Mouse (Mus musculus): ENCODE measurements around the gene Ly6g5c. TPM values are rescaled to one million over a fixed set of nuclear protein-coding genes. Genes with fewer than 3 reads are reported as not detected.

The Ly6g5c gene
- polyA plus RNA-seq, 1 experiment = not detected

DNA sequence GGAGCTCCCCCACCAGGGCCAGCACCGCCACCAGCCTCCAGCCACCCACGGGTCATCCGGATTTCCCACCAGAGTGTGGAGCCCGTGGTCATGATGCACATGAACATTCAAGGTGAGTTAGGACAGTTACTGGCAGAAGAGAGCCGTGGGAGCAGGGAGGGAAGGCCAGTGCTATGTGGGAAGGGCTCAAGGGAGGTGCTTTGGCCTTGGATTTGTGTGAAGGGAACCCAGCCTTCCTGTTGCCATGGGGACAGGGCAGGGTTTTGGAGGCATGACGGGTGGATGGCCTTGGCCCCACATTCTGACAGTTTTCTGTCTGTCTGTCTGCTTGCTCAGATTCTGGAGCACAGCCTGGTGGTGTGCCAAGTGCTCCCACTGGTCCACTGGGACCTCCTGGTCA, 33.9 kb downstream of the Ly6g5c start:
- Histone ChIP-seq H3K4me1 (ENCODE audit: control insufficient read depth, insufficient read depth, low read length) (no peaks in the 10 kb centered on the region), H3K27ac (ENCODE audit: insufficient read depth, low read depth, low read length) (no peak overlapping the region), H3K4me3 (ENCODE audit: insufficient read depth, low read depth, low read length) (no peak overlapping the region), H3K36me3 (ENCODE audit: control insufficient read depth, insufficient read depth, low read length) (peaks cover 19% of the 10 kb centered on the region), H3K27me3 (replicated peaks; ENCODE audit: control insufficient read depth, insufficient read depth, low read length) (no peaks in the 10 kb centered on the region)
- TF ChIP-seq POLR2A (IDR thresholded peaks at IDR 0.05; ENCODE audit: low read depth, low read length) (no peak), CTCF (conservative IDR thresholded peaks at IDR 0.05; ENCODE audit: insufficient read depth, insufficient read length, low read depth, low read length) (no peak)
- WGBS = 91% methylated on average over 6 of the region's 6 CpGs
- DNase-seq = no peak

- H3K4me1 ChIP-seq (ENCODE audit: control insufficient read depth, insufficient read depth, low read length) = no peaks in the 10 kb centered on the region
- TF ChIP-seq CTCF (conservative IDR thresholded peaks at IDR 0.05; ENCODE audit: insufficient read depth, insufficient read length, low read depth, low read length) = no peak
- no peak for TF ChIP-seq POLR2A (IDR thresholded peaks at IDR 0.05; ENCODE audit: low read depth, low read length)
- peaks cover 26% of the 10 kb centered on the region for H3K36me3 ChIP-seq (ENCODE audit: control insufficient read depth, insufficient read depth, low read length)
- DNase-seq = no peak
- WGBS = 74% methylated on average over 5 of the region's 5 CpGs
- no peaks in the 10 kb centered on the region for H3K27me3 ChIP-seq (replicated peaks; ENCODE audit: control insufficient read depth, insufficient read depth, low read length)
- no peak overlapping the region for H3K4me3 ChIP-seq (ENCODE audit: insufficient read depth, low read depth, low read length)
- H3K27ac ChIP-seq (ENCODE audit: insufficient read depth, low read depth, low read length) = no peak overlapping the region
Measured at GRCm38 (mm10) chr17:35146139-35146538, 38.1 kb downstream of the Ly6g5c start.

- H3K27me3 ChIP-seq (replicated peaks; ENCODE audit: control insufficient read depth, insufficient read depth, low read length) = no peaks in the 10 kb centered on the region
- H3K27ac ChIP-seq (ENCODE audit: insufficient read depth, low read depth, low read length) = no peak overlapping the region
- TF ChIP-seq POLR2A (IDR thresholded peaks at IDR 0.05; ENCODE audit: low read depth, low read length) = no peak
- no peak for TF ChIP-seq CTCF (conservative IDR thresholded peaks at IDR 0.05; ENCODE audit: insufficient read depth, insufficient read length, low read depth, low read length)
- WGBS = 62% methylated on average over 3 of the region's 3 CpGs
- no peak overlapping the region for H3K4me3 ChIP-seq (ENCODE audit: insufficient read depth, low read depth, low read length)
- H3K36me3 ChIP-seq (ENCODE audit: control insufficient read depth, insufficient read depth, low read length) = peaks cover 23% of the 10 kb centered on the region
- H3K4me1 ChIP-seq (ENCODE audit: control insufficient read depth, insufficient read depth, low read length) = no peaks in the 10 kb centered on the region; the same call in 1 of the 2 replicates
- no peak for DNase-seq
Measured at GRCm38 (mm10) chr17:35147348-35147747, 39.3 kb downstream of the Ly6g5c start.

- DNase-seq = no peak
- 59% methylated on average over 5 of the region's 5 CpGs for WGBS
- TF ChIP-seq CTCF (conservative IDR thresholded peaks at IDR 0.05; ENCODE audit: insufficient read depth, insufficient read length, low read depth, low read length) = no peak
- no peak for TF ChIP-seq POLR2A (IDR thresholded peaks at IDR 0.05; ENCODE audit: low read depth, low read length)
- Histone ChIP-seq H3K36me3 (ENCODE audit: control insufficient read depth, insufficient read depth, low read length) (peaks cover 24% of the 10 kb centered on the region), H3K27ac (ENCODE audit: insufficient read depth, low read depth, low read length) (no peak overlapping the region; the same call in 1 of the 2 replicates), H3K4me1 (ENCODE audit: control insufficient read depth, insufficient read depth, low read length) (no peaks in the 10 kb centered on the region; the same call in 1 of the 2 replicates), H3K4me3 (ENCODE audit: insufficient read depth, low read depth, low read length) (no peak overlapping the region), H3K27me3 (replicated peaks; ENCODE audit: control insufficient read depth, insufficient read depth, low read length) (no peaks in the 10 kb centered on the region)
Measured at GRCm38 (mm10) chr17:35147922-35148639, 40.0 kb downstream of the Ly6g5c start.

GRCm38 (mm10) chr17:35152121-35152520, 44.0 kb downstream of the Ly6g5c start:
- peaks cover 40% of the 10 kb centered on the region for H3K36me3 ChIP-seq (ENCODE audit: control insufficient read depth, insufficient read depth, low read length)
- no peaks in the 10 kb centered on the region for H3K27me3 ChIP-seq (replicated peaks; ENCODE audit: control insufficient read depth, insufficient read depth, low read length)
- no peak for TF ChIP-seq CTCF (conservative IDR thresholded peaks at IDR 0.05; ENCODE audit: insufficient read depth, insufficient read length, low read depth, low read length)
- no peak for TF ChIP-seq POLR2A (IDR thresholded peaks at IDR 0.05; ENCODE audit: low read depth, low read length)
- no peak overlapping the region for H3K4me3 ChIP-seq (ENCODE audit: insufficient read depth, low read depth, low read length)
- peak; percentile 70 for DNase-seq
- peak overlapping the region; percentile 66; the same call in 1 of the 2 replicates for H3K27ac ChIP-seq (ENCODE audit: insufficient read depth, low read depth, low read length)
- WGBS = 55% methylated on average over 4 of the region's 4 CpGs
- H3K4me1 ChIP-seq (ENCODE audit: control insufficient read depth, insufficient read depth, low read length) = no peaks in the 10 kb centered on the region; the same call in 1 of the 2 replicates

- no peak overlapping the region for H3K4me3 ChIP-seq (ENCODE audit: insufficient read depth, low read depth, low read length)
- H3K27me3 ChIP-seq (replicated peaks; ENCODE audit: control insufficient read depth, insufficient read depth, low read length) = no peaks in the 10 kb centered on the region
- no peak for DNase-seq
- H3K27ac ChIP-seq (ENCODE audit: insufficient read depth, low read depth, low read length) = no peak overlapping the region
- no peak for TF ChIP-seq CTCF (conservative IDR thresholded peaks at IDR 0.05; ENCODE audit: insufficient read depth, insufficient read length, low read depth, low read length)
- no peak for TF ChIP-seq POLR2A (IDR thresholded peaks at IDR 0.05; ENCODE audit: low read depth, low read length)
- peaks cover 40% of the 10 kb centered on the region for H3K36me3 ChIP-seq (ENCODE audit: control insufficient read depth, insufficient read depth, low read length)
- H3K4me1 ChIP-seq (ENCODE audit: control insufficient read depth, insufficient read depth, low read length) = no peaks in the 10 kb centered on the region; the same call in 1 of the 2 replicates
- 87% methylated on average over 9 of the region's 9 CpGs for WGBS
Measured at GRCm38 (mm10) chr17:35153077-35153476, 45.0 kb downstream of the Ly6g5c start.

DNA sequence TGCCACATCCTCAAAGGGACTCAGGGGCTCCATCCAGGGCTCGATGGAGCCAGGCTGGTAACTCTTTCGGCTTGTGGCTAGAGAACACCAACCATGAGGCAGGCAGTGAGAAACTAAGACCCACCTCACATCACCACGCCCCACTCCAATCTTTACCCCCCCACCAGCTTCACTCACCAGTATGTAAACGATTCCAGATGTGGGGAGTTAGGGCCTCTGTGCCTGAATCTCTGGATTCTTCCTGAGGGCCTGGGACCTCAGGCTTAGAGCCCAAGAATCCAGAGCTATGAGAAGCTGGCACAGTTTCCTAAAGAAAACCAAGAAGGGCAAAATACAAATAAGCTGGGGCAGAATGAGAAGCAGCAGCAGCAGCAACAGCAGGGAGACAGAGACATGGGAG, 45.9 kb downstream of the Ly6g5c start:
- Histone ChIP-seq H3K4me1 (ENCODE audit: control insufficient read depth, insufficient read depth, low read length) (no peaks in the 10 kb centered on the region; the same call in 1 of the 2 replicates), H3K36me3 (ENCODE audit: control insufficient read depth, insufficient read depth, low read length) (peaks cover 41% of the 10 kb centered on the region), H3K27ac (ENCODE audit: insufficient read depth, low read depth, low read length) (no peak overlapping the region), H3K4me3 (ENCODE audit: insufficient read depth, low read depth, low read length) (no peak overlapping the region), H3K27me3 (replicated peaks; ENCODE audit: control insufficient read depth, insufficient read depth, low read length) (no peaks in the 10 kb centered on the region)
- WGBS = 82% methylated on average over 4 of the region's 4 CpGs
- TF ChIP-seq CTCF (conservative IDR thresholded peaks at IDR 0.05; ENCODE audit: insufficient read depth, insufficient read length, low read depth, low read length) = no peak
- TF ChIP-seq POLR2A (IDR thresholded peaks at IDR 0.05; ENCODE audit: low read depth, low read length) = no peak
- DNase-seq = no peak

Measured in kidney, adult 2 months (tissue).